Mouse (Mus musculus): ENCODE data around the gene Krtap16-3. TPM values are rescaled to one million over a fixed set of nuclear protein-coding genes. Genes with fewer than 3 reads are reported as not detected.

Gene Krtap16-3
- total RNA-seq (2015; ENCODE audit: low replicate concordance) (not detected in 2 replicates), total RNA-seq (2017; ENCODE audit: low replicate concordance) (not detected in 2 replicates)

DNA sequence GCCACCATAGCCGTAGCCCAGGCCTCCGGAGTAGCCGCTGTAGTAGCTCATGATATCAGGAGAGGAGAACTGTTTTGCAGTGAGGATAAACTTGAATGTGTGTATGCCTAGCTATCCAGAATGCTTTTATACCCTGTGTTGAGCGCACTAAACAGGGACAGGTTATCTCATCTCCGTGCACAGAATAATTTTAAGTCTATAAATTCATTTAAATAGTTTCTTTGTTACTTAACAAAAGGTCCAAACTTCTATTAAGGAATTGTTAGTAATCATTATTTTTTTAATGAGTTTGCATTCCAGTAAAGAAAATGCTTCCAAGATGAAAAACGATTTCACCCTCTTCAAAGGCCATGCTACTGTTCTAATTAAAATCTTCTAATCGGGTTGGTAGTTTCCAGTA is at the start of gene Krtap16-3:
Krtap16-3 (minus strand) TSS at position 101 of the 400 bp plus-strand sequence.
- ATAC-seq (replicated peaks; ENCODE audit: low FRiP score, poor library complexity, severe bottlenecking): no peak

DNA sequence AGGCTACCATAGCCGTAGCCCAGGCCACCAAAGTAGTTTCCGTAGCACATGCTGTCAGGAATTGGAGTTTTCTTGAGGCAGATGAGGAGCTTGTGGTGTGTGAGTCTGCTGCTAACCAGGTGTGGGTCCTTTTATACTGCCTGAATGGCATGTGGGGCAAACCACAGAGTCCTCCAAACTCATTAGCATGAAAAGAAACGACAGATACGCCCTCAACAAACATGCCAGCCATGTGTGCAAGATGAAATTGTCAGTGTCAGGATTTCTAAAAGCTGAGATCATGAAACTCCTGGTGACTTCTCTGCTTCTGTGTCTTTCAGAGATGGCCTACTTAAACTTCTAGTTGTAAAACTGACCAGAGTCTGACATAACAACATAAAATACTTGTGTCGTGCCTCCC is 48.0 kb upstream of the Krtap16-3 start, which contains the start of gene Krtap22-2:
Krtap22-2 (minus strand) TSS at position 101 of the 400 bp plus-strand sequence.
- no peak for ATAC-seq (replicated peaks; ENCODE audit: low FRiP score, poor library complexity, severe bottlenecking)

DNA sequence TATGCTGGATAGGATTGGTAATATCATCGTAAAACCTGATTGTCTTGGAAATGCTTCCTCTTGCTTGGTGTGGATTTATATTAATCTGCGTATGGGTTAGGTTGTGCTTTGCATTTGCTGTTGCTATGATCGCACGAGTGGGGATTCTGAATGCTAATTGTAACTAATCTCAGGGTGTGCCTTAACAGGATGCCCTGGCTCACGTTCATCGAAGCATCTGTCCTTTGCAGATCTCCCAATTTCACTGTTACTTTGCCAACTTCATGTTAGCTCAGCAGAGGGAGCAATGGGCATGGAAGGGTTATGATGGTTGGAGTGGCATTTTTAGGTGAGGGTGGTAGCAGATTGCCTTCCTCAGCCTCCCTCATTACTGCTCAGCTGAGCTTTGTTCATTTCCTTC is 21.6 kb downstream of the Krtap16-3 start:
- ATAC-seq (replicated peaks; ENCODE audit: low FRiP score, poor library complexity, severe bottlenecking): no peak

DNA sequence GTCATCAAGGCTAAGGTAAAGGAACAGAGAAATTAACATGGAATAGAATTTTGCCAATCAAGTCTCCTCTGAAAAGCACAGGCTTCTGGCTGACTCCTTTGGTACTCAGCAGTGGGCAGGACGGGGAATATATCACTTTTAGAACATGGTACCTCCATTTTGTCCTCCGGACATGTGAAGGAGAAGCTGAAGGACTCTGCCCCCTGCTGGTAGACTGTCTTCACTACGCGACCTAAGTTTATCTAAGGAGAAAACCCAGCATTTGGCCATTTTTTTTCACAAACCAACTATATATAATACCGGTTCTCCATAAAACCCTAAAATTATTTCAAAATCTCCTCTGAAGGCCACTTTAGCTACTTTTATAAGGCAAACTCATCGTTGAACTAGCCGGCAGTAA is 24.4 kb downstream of the Krtap16-3 start:
- ATAC-seq (replicated peaks; ENCODE audit: low FRiP score, poor library complexity, severe bottlenecking): no peak

DNA sequence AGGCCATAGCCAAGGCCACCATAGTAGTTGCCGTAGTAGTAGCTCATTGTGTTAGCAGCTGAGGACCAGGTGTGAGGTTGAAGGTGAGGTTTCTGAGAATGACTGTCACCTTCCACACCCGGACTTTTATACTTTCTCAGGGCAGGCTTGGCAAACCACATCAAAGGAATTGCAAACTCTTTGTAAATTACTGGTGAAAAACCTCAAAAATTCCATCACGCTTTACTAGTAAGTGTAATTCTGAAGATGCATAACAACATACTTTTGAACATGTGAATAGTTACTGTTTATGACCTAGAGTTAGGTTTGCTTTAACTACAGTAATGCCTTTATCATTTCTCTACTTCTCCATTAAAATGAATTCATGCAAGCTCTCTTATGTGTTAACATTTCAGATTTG is 30.5 kb downstream of the Krtap16-3 start, which contains the start of gene Krtap19-9b:
Krtap19-9b (minus strand) TSS at position 101 of the 400 bp plus-strand sequence.
- no peak for ATAC-seq (replicated peaks; ENCODE audit: low FRiP score, poor library complexity, severe bottlenecking)

Other genes with a start within 250 kb of the Krtap16-3 start
- gene Krtap13-1, start 234.0 kb downstream of the Krtap16-3 start, total RNA-seq (2015; ENCODE audit: low replicate concordance): not detected in 2 replicates
- not detected in 2 replicates for gene Krtap13-1, start 234.0 kb downstream of the Krtap16-3 start, total RNA-seq (2017; ENCODE audit: low replicate concordance)
- not detected in 2 replicates for gene Krtap13, start 211.2 kb downstream of the Krtap16-3 start, total RNA-seq (2015; ENCODE audit: low replicate concordance)
- gene Krtap13, start 211.2 kb downstream of the Krtap16-3 start, total RNA-seq (2017; ENCODE audit: low replicate concordance): not detected in 2 replicates
- gene 2310034C09Rik, start 204.0 kb downstream of the Krtap16-3 start, total RNA-seq (2015; ENCODE audit: low replicate concordance): not detected in 2 replicates
- gene 2310034C09Rik, start 204.0 kb downstream of the Krtap16-3 start, total RNA-seq (2017; ENCODE audit: low replicate concordance): not detected in 2 replicates
- gene 2310057N15Rik, start 188.7 kb downstream of the Krtap16-3 start, total RNA-seq (2015; ENCODE audit: low replicate concordance): not detected in 2 replicates
- not detected in 2 replicates for gene 2310057N15Rik, start 188.7 kb downstream of the Krtap16-3 start, total RNA-seq (2017; ENCODE audit: low replicate concordance)
- gene Gm5965, start 185.0 kb downstream of the Krtap16-3 start, total RNA-seq (2015; ENCODE audit: low replicate concordance): not detected in 2 replicates
- not detected in 2 replicates for gene Gm5965, start 185.0 kb downstream of the Krtap16-3 start, total RNA-seq (2017; ENCODE audit: low replicate concordance)
- not detected in 2 replicates for gene Gm20741, start 150.7 kb downstream of the Krtap16-3 start, total RNA-seq (2015; ENCODE audit: low replicate concordance)
- gene Gm20741, start 150.7 kb downstream of the Krtap16-3 start, total RNA-seq (2017; ENCODE audit: low replicate concordance): not detected in 2 replicates
- not detected in 2 replicates for gene Krtap15, start 142.7 kb downstream of the Krtap16-3 start, total RNA-seq (2015; ENCODE audit: low replicate concordance)
- not detected in 2 replicates for gene Krtap15, start 142.7 kb downstream of the Krtap16-3 start, total RNA-seq (2017; ENCODE audit: low replicate concordance)
- gene Krtap14, start 136.7 kb downstream of the Krtap16-3 start, total RNA-seq (2015; ENCODE audit: low replicate concordance): not detected in 2 replicates
- not detected in 2 replicates for gene Krtap14, start 136.7 kb downstream of the Krtap16-3 start, total RNA-seq (2017; ENCODE audit: low replicate concordance)
- gene Krtap19-1, start 93.5 kb downstream of the Krtap16-3 start, total RNA-seq (2015; ENCODE audit: low replicate concordance): not detected in 2 replicates
- not detected in 2 replicates for gene Krtap19-1, start 93.5 kb downstream of the Krtap16-3 start, total RNA-seq (2017; ENCODE audit: low replicate concordance)
- gene Krtap19-2, start 88.6 kb downstream of the Krtap16-3 start, total RNA-seq (2015; ENCODE audit: low replicate concordance): not detected in 2 replicates
- gene Krtap19-2, start 88.6 kb downstream of the Krtap16-3 start, total RNA-seq (2017; ENCODE audit: low replicate concordance): not detected in 2 replicates
- gene Krtap19-3, start 84.8 kb downstream of the Krtap16-3 start, total RNA-seq (2015; ENCODE audit: low replicate concordance): not detected in 2 replicates
- not detected in 2 replicates for gene Krtap19-3, start 84.8 kb downstream of the Krtap16-3 start, total RNA-seq (2017; ENCODE audit: low replicate concordance)
- gene Krtap19-4, start 77.8 kb downstream of the Krtap16-3 start, total RNA-seq (2015; ENCODE audit: low replicate concordance): not detected in 2 replicates
- gene Krtap19-4, start 77.8 kb downstream of the Krtap16-3 start, total RNA-seq (2017; ENCODE audit: low replicate concordance): not detected in 2 replicates
- not detected in 2 replicates for gene Krtap19-5, start 66.4 kb downstream of the Krtap16-3 start, total RNA-seq (2015; ENCODE audit: low replicate concordance)
- not detected in 2 replicates for gene Krtap19-5, start 66.4 kb downstream of the Krtap16-3 start, total RNA-seq (2017; ENCODE audit: low replicate concordance)
- gene Krtap19-9b, start 30.6 kb downstream of the Krtap16-3 start, total RNA-seq (2015; ENCODE audit: low replicate concordance): not detected in 2 replicates
- gene Krtap19-9b, start 30.6 kb downstream of the Krtap16-3 start, total RNA-seq (2017; ENCODE audit: low replicate concordance): not detected in 2 replicates
- gene Krtap22-2, start 47.9 kb upstream of the Krtap16-3 start, total RNA-seq (2015; ENCODE audit: low replicate concordance): not detected in 2 replicates
- gene Krtap22-2, start 47.9 kb upstream of the Krtap16-3 start, total RNA-seq (2017; ENCODE audit: low replicate concordance): not detected in 2 replicates
- gene Gm10229, start 52.4 kb upstream of the Krtap16-3 start, total RNA-seq (2015; ENCODE audit: low replicate concordance): not detected in 2 replicates
- not detected in 2 replicates for gene Gm10229, start 52.4 kb upstream of the Krtap16-3 start, total RNA-seq (2017; ENCODE audit: low replicate concordance)
- gene Krtap6-1, start 68.8 kb upstream of the Krtap16-3 start, total RNA-seq (2015; ENCODE audit: low replicate concordance): not detected in 2 replicates
- gene Krtap6-1, start 68.8 kb upstream of the Krtap16-3 start, total RNA-seq (2017; ENCODE audit: low replicate concordance): not detected in 2 replicates
- not detected in 2 replicates for gene Gm10228, start 78.6 kb upstream of the Krtap16-3 start, total RNA-seq (2015; ENCODE audit: low replicate concordance)
- not detected in 2 replicates for gene Gm10228, start 78.6 kb upstream of the Krtap16-3 start, total RNA-seq (2017; ENCODE audit: low replicate concordance)
- gene Krtap6-5, start 85.0 kb upstream of the Krtap16-3 start, total RNA-seq (2015; ENCODE audit: low replicate concordance): not detected in 2 replicates
- not detected in 2 replicates for gene Krtap6-5, start 85.0 kb upstream of the Krtap16-3 start, total RNA-seq (2017; ENCODE audit: low replicate concordance)
- gene 1110025L11Rik, start 101.1 kb upstream of the Krtap16-3 start, total RNA-seq (2015; ENCODE audit: low replicate concordance): not detected in 2 replicates
- not detected in 2 replicates for gene 1110025L11Rik, start 101.1 kb upstream of the Krtap16-3 start, total RNA-seq (2017; ENCODE audit: low replicate concordance)
- not detected in 2 replicates for gene Krtap6-3, start 121.1 kb upstream of the Krtap16-3 start, total RNA-seq (2015; ENCODE audit: low replicate concordance)
- gene Krtap6-3, start 121.1 kb upstream of the Krtap16-3 start, total RNA-seq (2017; ENCODE audit: low replicate concordance): not detected in 2 replicates
- gene Gm6358, start 178.0 kb upstream of the Krtap16-3 start, total RNA-seq (2015; ENCODE audit: low replicate concordance): not detected in 2 replicates
- gene Gm6358, start 178.0 kb upstream of the Krtap16-3 start, total RNA-seq (2017; ENCODE audit: low replicate concordance): not detected in 2 replicates
- gene Gm10061, start 188.2 kb upstream of the Krtap16-3 start, total RNA-seq (2015; ENCODE audit: low replicate concordance): not detected in 2 replicates
- not detected in 2 replicates for gene Gm10061, start 188.2 kb upstream of the Krtap16-3 start, total RNA-seq (2017; ENCODE audit: low replicate concordance)
- not detected in 2 replicates for gene Gm9789, start 195.1 kb upstream of the Krtap16-3 start, total RNA-seq (2015; ENCODE audit: low replicate concordance)
- not detected in 2 replicates for gene Gm9789, start 195.1 kb upstream of the Krtap16-3 start, total RNA-seq (2017; ENCODE audit: low replicate concordance)
- not detected in 2 replicates for gene Gm7735, start 206.6 kb upstream of the Krtap16-3 start, total RNA-seq (2015; ENCODE audit: low replicate concordance)
- not detected in 2 replicates for gene Gm7735, start 206.6 kb upstream of the Krtap16-3 start, total RNA-seq (2017; ENCODE audit: low replicate concordance)
- not detected in 2 replicates for gene 1110057P08Rik, start 211.9 kb upstream of the Krtap16-3 start, total RNA-seq (2015; ENCODE audit: low replicate concordance)
- not detected in 2 replicates for gene 1110057P08Rik, start 211.9 kb upstream of the Krtap16-3 start, total RNA-seq (2017; ENCODE audit: low replicate concordance)
- gene Krtap20-2, start 243.0 kb upstream of the Krtap16-3 start, total RNA-seq (2015; ENCODE audit: low replicate concordance): not detected in 2 replicates
- gene Krtap20-2, start 243.0 kb upstream of the Krtap16-3 start, total RNA-seq (2017; ENCODE audit: low replicate concordance): not detected in 2 replicates

Measured in erythroid progenitor cell, adult 5-6 weeks (primary cell).